Mouse (Mus musculus): ENCODE data around the gene Rnf145.

Rnf145 gene

GRCm38 (mm10) chr11:44532846-44533781 is 14.3 kb downstream of the Rnf145 start:
- DNase-seq (ENCODE audit: extremely low read depth, low read depth), result no peak

- DNase-seq (ENCODE audit: extremely low read depth, low read depth), result no peak
These were observed 16.4 kb downstream of the Rnf145 start for GRCm38 (mm10) chr11:44534999-44535750.

GRCm38 (mm10) chr11:44537403-44537802 is 18.6 kb downstream of the Rnf145 start:
- DNase-seq (ENCODE audit: extremely low read depth, low read depth), result no peak

GRCm38 (mm10) chr11:44538101-44538500 is 19.3 kb downstream of the Rnf145 start:
- DNase-seq (ENCODE audit: extremely low read depth, low read depth), result no peak

- no peak for DNase-seq (ENCODE audit: extremely low read depth, low read depth)
These were observed 19.9 kb downstream of the Rnf145 start for GRCm38 (mm10) chr11:44538501-44539290.

GRCm38 (mm10) chr11:44539291-44539930 is 20.6 kb downstream of the Rnf145 start:
- DNase-seq (ENCODE audit: extremely low read depth, low read depth), result no peak

GRCm38 (mm10) chr11:44540243-44540642 is 21.5 kb downstream of the Rnf145 start:
- DNase-seq (ENCODE audit: extremely low read depth, low read depth), result no peak

- DNase-seq (ENCODE audit: extremely low read depth, low read depth), result no peak
These were observed 22.5 kb downstream of the Rnf145 start for GRCm38 (mm10) chr11:44541280-44541679.

GRCm38 (mm10) chr11:44541813-44542212 is 23.0 kb downstream of the Rnf145 start:
- DNase-seq (ENCODE audit: extremely low read depth, low read depth), result no peak

- DNase-seq (ENCODE audit: extremely low read depth, low read depth), result no peak
These were observed 24.8 kb downstream of the Rnf145 start for GRCm38 (mm10) chr11:44543593-44543992.

GRCm38 (mm10) chr11:44543996-44544395 is 25.2 kb downstream of the Rnf145 start:
- no peak for DNase-seq (ENCODE audit: extremely low read depth, low read depth)

- no peak for DNase-seq (ENCODE audit: extremely low read depth, low read depth)
These were observed 26.4 kb downstream of the Rnf145 start for GRCm38 (mm10) chr11:44545181-44545580.

GRCm38 (mm10) chr11:44546250-44546649 is 27.5 kb downstream of the Rnf145 start:
- no peak for DNase-seq (ENCODE audit: extremely low read depth, low read depth)

GRCm38 (mm10) chr11:44547651-44548196 is 29.0 kb downstream of the Rnf145 start:
- no peak for DNase-seq (ENCODE audit: extremely low read depth, low read depth)

- no peak for DNase-seq (ENCODE audit: extremely low read depth, low read depth)
These were observed 30.1 kb downstream of the Rnf145 start for GRCm38 (mm10) chr11:44548816-44549215.

- no peak for DNase-seq (ENCODE audit: extremely low read depth, low read depth)
These were observed 30.9 kb downstream of the Rnf145 start for GRCm38 (mm10) chr11:44549511-44550278.

- no peak for DNase-seq (ENCODE audit: extremely low read depth, low read depth)
These were observed 32.2 kb downstream of the Rnf145 start for GRCm38 (mm10) chr11:44550996-44551395.

- no peak for DNase-seq (ENCODE audit: extremely low read depth, low read depth)
These were observed 35.6 kb downstream of the Rnf145 start for GRCm38 (mm10) chr11:44554339-44554738.

- DNase-seq (ENCODE audit: extremely low read depth, low read depth), result no peak
These were observed 39.8 kb downstream of the Rnf145 start for GRCm38 (mm10) chr11:44558521-44558920.

GRCm38 (mm10) chr11:44559466-44559865 is 40.7 kb downstream of the Rnf145 start:
- DNase-seq (ENCODE audit: extremely low read depth, low read depth), result no peak

Measured in MEL-GATA-1-ER (cell line).